Mouse (Mus musculus) heart, adult 9 months (tissue): ENCODE results near the gene Olfr524.

Source experiments
- DNase-seq, 2 experiments: peaks; one replicate each; pipeline ENCODE4 v3.0.0; 2022; ENCODE audit warnings: low spot score in 2 of 2

The Olfr524 gene

GRCm38 (mm10) chr7:140205864-140206263, at the start of gene Olfr524:
TSS of gene Olfr524 (minus strand) at chr7:140205964.
- no peak for DNase-seq

- no peak for DNase-seq
Observed at GRCm38 (mm10) chr7:140253780-140254299, 48.1 kb upstream of the Olfr524 start.

GRCm38 (mm10) chr7:140247216-140247615, 41.5 kb upstream of the Olfr524 start, which contains the start of gene 5830411N06Rik:
TSS of gene 5830411N06Rik (plus strand) at chr7:140247284.
- DNase-seq, result no peak

- DNase-seq, result no peak
Observed at GRCm38 (mm10) chr7:140233696-140234095, 27.9 kb upstream of the Olfr524 start.

GRCm38 (mm10) chr7:140231026-140231425, 25.3 kb upstream of the Olfr524 start:
- no peak for DNase-seq

- DNase-seq, result no peak
Observed at GRCm38 (mm10) chr7:140228476-140228875, 22.7 kb upstream of the Olfr524 start.

- DNase-seq, result no peak
Observed at GRCm38 (mm10) chr7:140224209-140224608, 18.4 kb upstream of the Olfr524 start.

GRCm38 (mm10) chr7:140220375-140220774, 14.6 kb upstream of the Olfr524 start:
- no peak for DNase-seq

GRCm38 (mm10) chr7:140219268-140219667, 13.5 kb upstream of the Olfr524 start:
- DNase-seq, result no peak

GRCm38 (mm10) chr7:140217967-140218366, 12.2 kb upstream of the Olfr524 start, which contains the start of gene Cd163l1:
TSS of gene Cd163l1 (plus strand) at chr7:140218267.
- DNase-seq, result no peak

- no peak for DNase-seq
Observed at GRCm38 (mm10) chr7:140213841-140214240, 8.1 kb upstream of the Olfr524 start.

GRCm38 (mm10) chr7:140208677-140209076, 2.9 kb upstream of the Olfr524 start:
- DNase-seq, result no peak

- DNase-seq, result no peak
Observed at GRCm38 (mm10) chr7:140208153-140208552, 2.4 kb upstream of the Olfr524 start.

GRCm38 (mm10) chr7:140206904-140207303, 1.1 kb upstream of the Olfr524 start:
- no peak for DNase-seq

- DNase-seq, result no peak
Observed at GRCm38 (mm10) chr7:140201090-140201489, 4.7 kb downstream of the Olfr524 start.

- DNase-seq, result no peak
Observed at GRCm38 (mm10) chr7:140196002-140196401, 9.8 kb downstream of the Olfr524 start.

- DNase-seq, result no peak
Observed at GRCm38 (mm10) chr7:140194031-140194430, 11.7 kb downstream of the Olfr524 start.

GRCm38 (mm10) chr7:140192851-140193250, 12.9 kb downstream of the Olfr524 start:
- DNase-seq, result no peak

- DNase-seq, result no peak
Observed at GRCm38 (mm10) chr7:140192445-140192844, 13.3 kb downstream of the Olfr524 start.

- no peak for DNase-seq
Observed at GRCm38 (mm10) chr7:140190435-140190834, 15.3 kb downstream of the Olfr524 start.

- DNase-seq, result no peak
Observed at GRCm38 (mm10) chr7:140188391-140189328, 17.1 kb downstream of the Olfr524 start.

GRCm38 (mm10) chr7:140187721-140188390, 17.9 kb downstream of the Olfr524 start:
- no peak for DNase-seq
